Mouse (Mus musculus): ENCODE data around the gene Slc16a10. TPM values are rescaled to one million over a fixed set of nuclear protein-coding genes. Genes with fewer than 3 reads are reported as not detected.
A peak's percentile ranks its signal among the peaks of the same experiment; 100 is the strongest.

Slc16a10 gene
- polyA plus RNA-seq, 1 experiment: 59.0 TPM

DNA sequence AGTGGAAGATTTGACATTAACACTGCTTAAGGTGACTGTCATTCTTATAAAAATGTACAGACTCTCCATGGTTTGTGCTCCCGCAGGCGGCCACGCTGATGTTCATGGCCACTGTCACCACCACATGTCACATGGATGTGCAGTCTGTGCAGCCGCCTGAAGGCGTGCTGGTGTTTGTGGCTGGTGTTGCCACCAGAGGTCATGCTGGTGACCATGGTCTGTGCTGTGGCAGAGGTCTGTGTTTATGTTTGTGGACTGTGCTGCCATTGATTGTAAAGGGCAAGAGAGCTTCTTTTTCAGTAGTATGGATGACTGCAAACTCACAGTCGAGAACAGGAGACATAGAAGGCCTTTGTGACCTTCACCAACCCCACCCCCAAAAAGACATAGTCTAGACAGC, 30.1 kb upstream of the Slc16a10 start:
- Histone ChIP-seq H3K4me1 (ENCODE audit: control insufficient read depth, insufficient read depth, low read length) (0 out of 2 replicates have a peak, but pooled peaks cover 2% of the 10 kb centered on the region), H3K27ac (ENCODE audit: insufficient read depth, low read depth, low read length) (no peak overlapping the region), H3K4me3 (ENCODE audit: insufficient read depth, low read length) (no peak overlapping the region)
- TF ChIP-seq POLR2A (IDR thresholded peaks at IDR 0.05; ENCODE audit: borderline replicate concordance, low read depth, low read length): no peak
- TF ChIP-seq CTCF (IDR thresholded peaks at IDR 0.05; ENCODE audit: low read depth, low read length): no peak

DNA sequence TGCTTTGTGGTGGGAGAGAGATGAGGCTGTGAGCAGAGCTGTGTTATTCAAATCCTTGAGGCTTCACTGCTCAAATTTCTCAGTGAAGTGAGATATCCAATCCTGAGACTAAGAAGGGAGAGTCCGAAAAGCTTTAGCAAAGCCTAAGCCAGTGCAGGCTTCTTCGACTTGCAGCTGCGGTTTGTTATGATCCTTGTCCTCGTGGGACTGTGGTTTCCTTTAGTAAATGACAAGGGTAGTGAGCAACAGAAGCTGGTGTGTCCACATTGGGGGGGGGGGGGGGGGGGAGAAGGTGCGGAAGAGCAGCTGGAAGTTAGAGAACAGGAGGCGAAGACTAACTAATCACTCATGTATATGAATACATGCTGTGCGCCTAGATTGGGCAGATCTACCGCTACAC, 29.2 kb upstream of the Slc16a10 start:
- H3K27ac ChIP-seq (ENCODE audit: insufficient read depth, low read depth, low read length): no peak overlapping the region
- 0 out of 2 replicates have a peak, but pooled peaks cover 2% of the 10 kb centered on the region for H3K4me1 ChIP-seq (ENCODE audit: control insufficient read depth, insufficient read depth, low read length)
- TF ChIP-seq POLR2A (IDR thresholded peaks at IDR 0.05; ENCODE audit: borderline replicate concordance, low read depth, low read length) (no peak), CTCF (IDR thresholded peaks at IDR 0.05; ENCODE audit: low read depth, low read length) (no peak)
- H3K4me3 ChIP-seq (ENCODE audit: insufficient read depth, low read length): no peak overlapping the region

DNA sequence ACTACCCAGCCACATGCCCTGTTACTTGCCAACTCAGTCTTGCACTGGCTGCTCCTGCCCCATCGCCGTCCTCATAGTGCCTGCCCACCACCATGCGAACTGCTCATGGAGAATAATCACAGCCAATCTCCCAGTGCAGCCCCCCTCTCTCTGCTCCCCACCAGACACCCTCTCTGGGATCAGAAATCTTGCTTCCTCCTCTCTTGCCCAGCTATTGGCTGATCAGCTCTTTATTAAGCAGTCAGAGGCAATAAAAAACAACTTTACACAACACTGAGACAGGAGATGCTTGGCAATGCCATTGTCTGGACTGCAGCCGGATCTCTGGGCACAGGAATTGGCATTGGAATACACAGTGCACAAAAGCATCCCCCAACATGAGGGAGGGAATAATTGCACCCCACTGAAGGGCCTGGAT, 28.1 kb upstream of the Slc16a10 start:
- TF ChIP-seq POLR2A (IDR thresholded peaks at IDR 0.05; ENCODE audit: borderline replicate concordance, low read depth, low read length) (no peak), CTCF (IDR thresholded peaks at IDR 0.05; ENCODE audit: low read depth, low read length) (no peak)
- no peak overlapping the region for H3K27ac ChIP-seq (ENCODE audit: insufficient read depth, low read depth, low read length)
- peaks cover 9% of the 10 kb centered on the region for H3K4me1 ChIP-seq (ENCODE audit: control insufficient read depth, insufficient read depth, low read length)
- H3K4me3 ChIP-seq (ENCODE audit: insufficient read depth, low read length): no peak overlapping the region

GRCm38 (mm10) chr10:40169566-40169965, 27.5 kb upstream of the Slc16a10 start:
- H3K4me1 ChIP-seq (ENCODE audit: control insufficient read depth, insufficient read depth, low read length): peaks cover 11% of the 10 kb centered on the region

DNA sequence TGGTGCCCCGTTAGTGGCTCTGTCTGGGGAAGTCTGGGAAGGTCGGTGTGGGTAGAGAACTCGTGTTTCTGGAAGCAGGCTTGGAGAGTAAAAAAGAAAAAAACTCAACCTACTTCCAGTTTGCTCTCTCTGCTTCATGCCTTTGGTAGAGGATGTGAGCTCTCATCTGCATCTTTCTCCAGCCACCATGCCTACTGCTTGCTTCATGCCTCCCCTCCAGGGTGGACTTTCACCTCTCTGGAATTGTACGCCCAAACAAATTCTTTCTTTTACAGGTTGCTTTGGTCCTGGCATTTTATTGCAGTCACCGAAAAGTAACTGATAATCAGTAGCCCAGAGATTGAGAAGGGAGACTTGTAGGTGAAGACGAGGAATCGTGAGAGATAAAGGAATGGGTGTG, 27.0 kb upstream of the Slc16a10 start:
- TF ChIP-seq POLR2A (IDR thresholded peaks at IDR 0.05; ENCODE audit: borderline replicate concordance, low read depth, low read length) (no peak), CTCF (IDR thresholded peaks at IDR 0.05; ENCODE audit: low read depth, low read length) (no peak)
- Histone ChIP-seq H3K27ac (ENCODE audit: insufficient read depth, low read depth, low read length) (no peak overlapping the region), H3K4me1 (ENCODE audit: control insufficient read depth, insufficient read depth, low read length) (peaks cover 14% of the 10 kb centered on the region), H3K4me3 (ENCODE audit: insufficient read depth, low read length) (no peak overlapping the region)

More at GRCm38 (mm10) chr10:40169566-40169965, 27.5 kb upstream of the Slc16a10 start:
- TF ChIP-seq POLR2A (IDR thresholded peaks at IDR 0.05; ENCODE audit: borderline replicate concordance, low read depth, low read length) (no peak), CTCF (IDR thresholded peaks at IDR 0.05; ENCODE audit: low read depth, low read length) (no peak)
- Histone ChIP-seq H3K4me3 (ENCODE audit: insufficient read depth, low read length) (no peak overlapping the region), H3K27ac (ENCODE audit: insufficient read depth, low read depth, low read length) (no peak overlapping the region)

- no peak for TF ChIP-seq POLR2A (IDR thresholded peaks at IDR 0.05; ENCODE audit: borderline replicate concordance, low read depth, low read length)
- TF ChIP-seq CTCF (IDR thresholded peaks at IDR 0.05; ENCODE audit: low read depth, low read length): no peak
- H3K4me1 ChIP-seq (ENCODE audit: control insufficient read depth, insufficient read depth, low read length): peaks cover 12% of the 10 kb centered on the region
- peak overlapping the region; percentile 40 for H3K4me3 ChIP-seq (ENCODE audit: insufficient read depth, low read length)
- H3K27ac ChIP-seq (ENCODE audit: insufficient read depth, low read depth, low read length): no peak overlapping the region
These were observed 22.6 kb upstream of the Slc16a10 start for GRCm38 (mm10) chr10:40164421-40165386.

DNA sequence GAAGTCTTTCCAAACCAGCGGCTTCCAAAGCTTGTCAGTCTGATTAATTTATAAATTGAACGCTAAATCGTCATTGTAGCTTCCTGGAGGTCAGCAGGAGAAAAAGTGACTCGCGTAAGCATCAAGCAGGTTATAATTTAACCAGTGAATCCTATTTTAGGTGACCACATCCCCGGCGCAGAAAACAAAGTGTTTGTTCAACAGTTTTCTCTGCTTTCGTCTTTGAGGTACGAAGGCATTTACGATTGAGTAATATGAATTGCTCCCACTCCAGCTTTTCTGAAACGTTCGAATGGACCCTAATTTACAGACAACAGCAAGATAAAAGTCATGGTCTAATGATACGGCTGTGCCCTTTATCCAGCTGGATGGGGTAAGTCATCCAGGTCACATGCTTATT, 21.9 kb upstream of the Slc16a10 start:
- no peak overlapping the region for H3K27ac ChIP-seq (ENCODE audit: insufficient read depth, low read depth, low read length)
- TF ChIP-seq CTCF (IDR thresholded peaks at IDR 0.05; ENCODE audit: low read depth, low read length) (no peak), POLR2A (IDR thresholded peaks at IDR 0.05; ENCODE audit: borderline replicate concordance, low read depth, low read length) (no peak)
- H3K4me3 ChIP-seq (ENCODE audit: insufficient read depth, low read length): no peak overlapping the region
- peaks cover 12% of the 10 kb centered on the region for H3K4me1 ChIP-seq (ENCODE audit: control insufficient read depth, insufficient read depth, low read length)

- no peak for TF ChIP-seq POLR2A (IDR thresholded peaks at IDR 0.05; ENCODE audit: borderline replicate concordance, low read depth, low read length)
- no peak for TF ChIP-seq CTCF (IDR thresholded peaks at IDR 0.05; ENCODE audit: low read depth, low read length)
- Histone ChIP-seq H3K4me1 (ENCODE audit: control insufficient read depth, insufficient read depth, low read length) (peaks cover 12% of the 10 kb centered on the region), H3K27ac (ENCODE audit: insufficient read depth, low read depth, low read length) (no peak overlapping the region), H3K4me3 (ENCODE audit: insufficient read depth, low read length) (no peak overlapping the region)
These were observed 21.3 kb upstream of the Slc16a10 start for GRCm38 (mm10) chr10:40163338-40163737.

DNA sequence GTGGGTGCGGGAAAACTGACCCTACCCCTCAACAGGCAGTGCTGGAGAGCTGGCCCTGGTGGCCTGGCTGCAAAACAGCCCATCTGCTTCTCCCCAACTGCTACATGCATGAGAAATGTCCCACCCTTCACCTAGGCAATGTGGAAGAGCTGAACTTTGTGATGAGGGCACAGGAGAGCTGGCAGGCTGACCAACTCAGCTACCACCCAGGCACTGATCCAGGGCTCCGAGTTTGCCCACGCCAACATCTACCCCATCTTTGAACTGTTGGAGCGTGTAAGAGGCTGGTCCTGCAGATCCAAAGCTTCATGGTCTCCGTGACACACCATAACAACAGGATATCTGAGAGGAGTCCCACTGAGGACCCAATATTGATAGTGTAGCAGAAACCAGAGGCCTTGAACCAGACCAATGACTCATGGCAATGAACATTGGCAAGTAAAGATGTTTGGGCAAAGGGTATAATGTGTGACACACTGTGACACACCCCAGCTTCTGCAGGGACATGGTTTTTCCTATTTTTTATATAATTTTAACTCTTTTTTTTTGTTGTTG, 19.7 kb upstream of the Slc16a10 start:
- no peak for TF ChIP-seq CTCF (IDR thresholded peaks at IDR 0.05; ENCODE audit: low read depth, low read length)
- no peak for TF ChIP-seq POLR2A (IDR thresholded peaks at IDR 0.05; ENCODE audit: borderline replicate concordance, low read depth, low read length)
- Histone ChIP-seq H3K4me1 (ENCODE audit: control insufficient read depth, insufficient read depth, low read length) (peaks cover 12% of the 10 kb centered on the region), H3K27ac (ENCODE audit: insufficient read depth, low read depth, low read length) (no peak overlapping the region), H3K4me3 (ENCODE audit: insufficient read depth, low read length) (no peak overlapping the region)

- no peak for TF ChIP-seq CTCF (IDR thresholded peaks at IDR 0.05; ENCODE audit: low read depth, low read length)
- TF ChIP-seq POLR2A (IDR thresholded peaks at IDR 0.05; ENCODE audit: borderline replicate concordance, low read depth, low read length): no peak
- peaks cover 12% of the 10 kb centered on the region for H3K4me1 ChIP-seq (ENCODE audit: control insufficient read depth, insufficient read depth, low read length)
- no peak overlapping the region for H3K27ac ChIP-seq (ENCODE audit: insufficient read depth, low read depth, low read length)
- no peak overlapping the region for H3K4me3 ChIP-seq (ENCODE audit: insufficient read depth, low read length)
These were observed 19.2 kb upstream of the Slc16a10 start for GRCm38 (mm10) chr10:40161236-40161635.
